Comparison of ENCODE assay signal across 10 mouse cellular contexts in genomic region chr11:106535660-106536252, GRCm38 (mm10). TPM values are rescaled to one million over a fixed set of nuclear protein-coding genes. Genes with fewer than 3 reads are reported as not detected.
A peak's percentile ranks its signal among the peaks of the same experiment; 100 is the strongest.
DNase-seq lines count a peak whose midpoint lies in the region; ATAC-seq and TF ChIP-seq lines count a peak whose summit lies in the region.
"Had no signal": no experiment of that assay in that cellular context is flagged by ENCODE, and none has a peak within 500 bp of the region (broad histone marks: within the 10 kb centered on the region; RNA-seq: fewer than 3 reads in every experiment).

No protein-coding gene starts in this region.

- intact Hi-C loops in heart, postnatal 14 days (cut with DNase I): no loop called here

- no peak overlapping the region for H3K4me2 ChIP-seq in heart, postnatal 0 days (ENCODE audit: low read depth, low read length)
- H3K4me2 ChIP-seq in midbrain, embryonic 11.5 days: no peak overlapping the region
- no peak overlapping the region for H3K4me2 ChIP-seq in liver, embryonic 11.5 days

- no peak for DNase-seq in heart, postnatal 0 days (ENCODE audit: low spot score)
- DNase-seq in heart, postnatal 14 days: no peak
- no peak for DNase-seq in midbrain, embryonic 10.5 days (ENCODE audit: low spot score)
- no peak for DNase-seq in midbrain, embryonic 11.5 days (ENCODE audit: low spot score, missing footprints)
- no peak for DNase-seq in liver, embryonic 11.5 days (ENCODE audit: low spot score)
- no peak for DNase-seq in cerebellum, postnatal 10 days
- DNase-seq in retina, postnatal 1 day: no peak
- DNase-seq: embryo, embryonic 11 days; kidney, adult 18-20 months had no signal

- H3K9me3 ChIP-seq in heart, postnatal 0 days (replicated peaks; ENCODE audit: control insufficient read depth, low read length): no peaks in the 10 kb centered on the region
- H3K9me3 ChIP-seq in midbrain, embryonic 10.5 days (replicated peaks): no peaks in the 10 kb centered on the region
- H3K9me3 ChIP-seq in midbrain, embryonic 11.5 days (ENCODE audit: control insufficient read depth, low read length): no peaks in the 10 kb centered on the region
- no peaks in the 10 kb centered on the region for H3K9me3 ChIP-seq in liver, embryonic 11.5 days (ENCODE audit: control insufficient read depth, low read length)

- H3K9ac ChIP-seq in heart, postnatal 0 days (replicated peaks; ENCODE audit: low read depth, low read length): no peak overlapping the region
- H3K9ac ChIP-seq in midbrain, embryonic 11.5 days (ENCODE audit: low read length): no peak overlapping the region
- H3K9ac ChIP-seq in liver, embryonic 11.5 days (ENCODE audit: low read depth, low read length): no peak overlapping the region

- 73% methylated on average over 9 of the region's 9 CpGs for WGBS in heart, postnatal 0 days
- 93% methylated on average over 9 of the region's 9 CpGs for WGBS in midbrain, embryonic 10.5 days
- 87% methylated on average over 9 of the region's 9 CpGs for WGBS in midbrain, embryonic 11.5 days
- WGBS in liver, embryonic 11.5 days: 78% methylated on average over 9 of the region's 9 CpGs

- peak overlapping the region; percentile 82 for H3K27ac ChIP-seq in heart, postnatal 0 days (ENCODE audit: low read depth)
- H3K27ac ChIP-seq in midbrain, embryonic 10.5 days (replicated peaks): peak overlapping the region; percentile 5; the same call in 1 of the 2 replicates
- no peak overlapping the region for H3K27ac ChIP-seq in midbrain, embryonic 11.5 days (ENCODE audit: low read depth, low read length)
- peak overlapping the region; percentile 63; the same call in 1 of the 2 replicates for H3K27ac ChIP-seq in liver, embryonic 11.5 days (ENCODE audit: low read depth, low read length)

- no peaks in the 10 kb centered on the region for H3K4me1 ChIP-seq in heart, postnatal 0 days (ENCODE audit: control insufficient read depth, insufficient read depth)
- peaks cover 34% of the 10 kb centered on the region for H3K4me1 ChIP-seq in midbrain, embryonic 10.5 days
- H3K4me1 ChIP-seq in midbrain, embryonic 11.5 days (ENCODE audit: control insufficient read depth, insufficient read depth, low read length): no peaks in the 10 kb centered on the region
- H3K4me1 ChIP-seq in liver, embryonic 11.5 days (replicated peaks; ENCODE audit: control insufficient read depth, insufficient read depth, low read length): peaks cover 19% of the 10 kb centered on the region

- H3K4me3 ChIP-seq in heart, postnatal 0 days (ENCODE audit: low read depth, low read length): no peak overlapping the region
- no peak overlapping the region for H3K4me3 ChIP-seq in midbrain, embryonic 10.5 days
- no peak overlapping the region for H3K4me3 ChIP-seq in midbrain, embryonic 11.5 days (ENCODE audit: low read depth, low read length)
- H3K4me3 ChIP-seq in liver, embryonic 11.5 days (ENCODE audit: low read depth, low read length): no peak overlapping the region

- ATAC-seq in heart, postnatal 0 days (ENCODE audit: insufficient read depth, low read depth): no peak
- ATAC-seq in midbrain, embryonic 11.5 days (ENCODE audit: low FRiP score): no peak
- ATAC-seq in liver, embryonic 11.5 days (replicated peaks; ENCODE audit: low FRiP score): no peak
- ATAC-seq in monocyte, adult 5-6 weeks (replicated peaks; ENCODE audit: insufficient number of reproducible peaks, low FRiP score, low TSS enrichment, poor library complexity, severe bottlenecking): peak; percentile 62; the same call in 1 of the 2 replicates

- TF ChIP-seq EP300 in heart, postnatal 0 days (IDR thresholded peaks at IDR 0.05; ENCODE audit: low read depth): no peak

- no peak for TF ChIP-seq CTCF in heart, postnatal 0 days (IDR thresholded peaks at IDR 0.05; ENCODE audit: low read depth)

- no peaks in the 10 kb centered on the region for H3K27me3 ChIP-seq in heart, postnatal 0 days (ENCODE audit: control insufficient read depth, insufficient read depth, low read length)
- no peaks in the 10 kb centered on the region for H3K27me3 ChIP-seq in midbrain, embryonic 10.5 days (ENCODE audit: low read depth, poor library complexity, severe bottlenecking)
- H3K27me3 ChIP-seq in midbrain, embryonic 11.5 days (ENCODE audit: control insufficient read depth, insufficient read depth, low read length): no peaks in the 10 kb centered on the region
- no peaks in the 10 kb centered on the region for H3K27me3 ChIP-seq in liver, embryonic 11.5 days (replicated peaks; ENCODE audit: control insufficient read depth, insufficient read depth, low read length)

- H3K36me3 ChIP-seq in heart, postnatal 0 days (replicated peaks; ENCODE audit: control insufficient read depth, insufficient read depth, low read length): peaks cover 33% of the 10 kb centered on the region
- peaks cover 8% of the 10 kb centered on the region; the same call in 1 of the 2 replicates for H3K36me3 ChIP-seq in midbrain, embryonic 10.5 days
- H3K36me3 ChIP-seq in midbrain, embryonic 11.5 days (ENCODE audit: control insufficient read depth, insufficient read depth, low read length): no peaks in the 10 kb centered on the region
- H3K36me3 ChIP-seq in liver, embryonic 11.5 days (ENCODE audit: control insufficient read depth, insufficient read depth, low read length): no peaks in the 10 kb centered on the region

RNA-seq across cellular contexts. Expression of gene Ern1, which starts 48.1 kb away (rescaled TPM):
- 5.0 and 8.1 TPM in 2 replicates for total RNA-seq in heart, postnatal 0 days (2014; rRNA removed; ENCODE audit: low replicate concordance)
- 2.0 and 2.6 TPM in 2 replicates for polyA plus RNA-seq in heart, postnatal 0 days (2015; fragmentation: Nextera tagmentation; extraction: Ambion mirVana)
- total RNA-seq in heart, postnatal 14 days (2021): 10 to 100 TPM in 1 of 2 experiments, 1 to 10 TPM in 1; 9.9 to 10.9 TPM
- polyA plus RNA-seq in midbrain, embryonic 10.5 days (2016; fragmentation: Nextera tagmentation; extraction: Ambion mirVana): 5.0 and 5.2 TPM in 2 replicates
- 4.6 and 5.5 TPM in 2 replicates for polyA plus RNA-seq in midbrain, embryonic 11.5 days (2014; fragmentation: Nextera tagmentation; extraction: Ambion mirVana)
- 6.3 and 7.5 TPM in 2 replicates for polyA plus RNA-seq in liver, embryonic 11.5 days (2014; fragmentation: Nextera tagmentation; extraction: Ambion mirVana)
- total RNA-seq in monocyte, adult 5-6 weeks (2017): 27.8 to 71.5 TPM (median 30.5 TPM) in 3 replicates
